Mouse (Mus musculus) hindbrain, embryonic 14.5 days (tissue): Measurements from ENCODE around the gene Aldh1a1. TPM values are rescaled to one million over a fixed set of nuclear protein-coding genes. Genes with fewer than 3 reads are reported as not detected.

ENCODE experiments used
- ATAC-seq: fragments of 200-750 bp; cut with Nextera tagmentation; 2 replicates; pipeline ENCODE4 v1.8.0; 2017; ENCODE audit warnings: moderate number of reproducible peaks, mild to moderate bottlenecking, moderate TSS enrichment, moderate library complexity; ENCODE audit not compliant: low FRiP score
- DNase-seq: peaks from one replicate; pipeline ENCODE4 v3.0.0-alpha.2; 2015; ENCODE audit warnings: low spot score
- H3K27ac ChIP-seq: fragments of 300-500 bp; sonication (generic); 2 replicates; pipeline ENCODE4 v1.5.1; 2014; ENCODE audit warnings: mild to moderate bottlenecking, moderate library complexity
- H3K27me3 ChIP-seq: fragments of 300-500 bp; sonication (generic); 2 replicates; pipeline ENCODE4 v1.6.1; 2014; ENCODE audit warnings: mild to moderate bottlenecking, low read length, mixed read lengths; ENCODE audit not compliant: control insufficient read depth, insufficient read depth
- H3K36me3 ChIP-seq: fragments of 300-500 bp; sonication (generic); replicated peaks from 2 replicates; pipeline ENCODE4 v1.6.1; 2014; ENCODE audit not compliant: control insufficient read depth, insufficient read depth
- H3K4me1 ChIP-seq: fragments of 300-500 bp; sonication (generic); replicated peaks from 2 replicates; pipeline ENCODE4 v1.6.1; 2014; ENCODE audit warnings: antibody characterized with exemption, low read length, mixed read lengths; ENCODE audit not compliant: control insufficient read depth, insufficient read depth
- H3K4me2 ChIP-seq: fragments of 300-500 bp; sonication (generic); replicated peaks from 2 replicates; pipeline ENCODE4 v1.6.1; 2014; ENCODE audit warnings: mild to moderate bottlenecking, moderate library complexity
- H3K4me3 ChIP-seq: fragments of 300-500 bp; sonication (generic); replicated peaks from 2 replicates; pipeline ENCODE4 v1.5.1; 2014; ENCODE audit warnings: mild to moderate bottlenecking, low read length
- H3K9ac ChIP-seq: fragments of 300-500 bp; sonication (generic); 2 replicates; pipeline ENCODE4 v1.6.1; 2014
- H3K9me3 ChIP-seq: fragments of 300-500 bp; sonication (generic); 2 replicates; pipeline ENCODE4 v1.6.1; 2016; ENCODE audit warnings: low read length; ENCODE audit not compliant: control insufficient read depth
- WGBS: fragments of 180-500 bp; shearing (Covaris S2); extraction: QIAGEN DNeasy Blood & Tissue Kit; methylation state at CpG from one replicate; pipeline ENCODE4 v1.1.7; 2014; 5-methylcytosine and 5-hydroxymethylcytosine counted together
- polyA plus RNA-seq: library from polyadenylated mRNA; unstranded; fragments of >200 nt; fragmentation: Nextera tagmentation; extraction: Ambion mirVana; gene quantifications from 2 replicates; pipeline ENCODE4 v1.2.1, GENCODE M21; 2014

The Aldh1a1 gene
- polyA plus RNA-seq, 1 experiment from 2014 or later: 2.6 TPM

DNA sequence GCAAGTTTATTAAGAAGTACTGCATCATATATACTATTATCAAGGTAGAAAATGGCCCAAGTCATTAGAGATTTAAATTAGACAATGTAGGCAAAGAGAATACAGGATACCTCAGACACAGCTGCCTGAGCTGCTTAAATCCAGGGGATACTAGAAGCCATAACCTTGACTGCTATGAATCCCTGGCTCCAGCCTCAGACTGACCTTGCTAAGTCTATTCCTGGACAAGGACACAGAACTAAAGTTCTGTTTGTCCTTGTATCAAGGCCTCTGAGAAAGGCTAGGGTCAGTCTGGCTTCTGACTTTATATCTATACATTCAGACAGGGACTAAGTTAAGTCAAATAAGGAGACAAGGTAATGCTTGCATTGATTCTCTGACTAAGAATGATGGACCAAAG lies 69.9 kb downstream of the Aldh1a1 start:
- no peak for ATAC-seq
- Histone ChIP-seq H3K36me3 (no peaks in the 10 kb centered on the region), H3K9ac (no peak overlapping the region), H3K27ac (no peak overlapping the region), H3K9me3 (no peaks in the 10 kb centered on the region), H3K4me2 (no peak overlapping the region), H3K27me3 (no peaks in the 10 kb centered on the region), H3K4me3 (no peak overlapping the region), H3K4me1 (no peaks in the 10 kb centered on the region)
- no peak for DNase-seq

DNA sequence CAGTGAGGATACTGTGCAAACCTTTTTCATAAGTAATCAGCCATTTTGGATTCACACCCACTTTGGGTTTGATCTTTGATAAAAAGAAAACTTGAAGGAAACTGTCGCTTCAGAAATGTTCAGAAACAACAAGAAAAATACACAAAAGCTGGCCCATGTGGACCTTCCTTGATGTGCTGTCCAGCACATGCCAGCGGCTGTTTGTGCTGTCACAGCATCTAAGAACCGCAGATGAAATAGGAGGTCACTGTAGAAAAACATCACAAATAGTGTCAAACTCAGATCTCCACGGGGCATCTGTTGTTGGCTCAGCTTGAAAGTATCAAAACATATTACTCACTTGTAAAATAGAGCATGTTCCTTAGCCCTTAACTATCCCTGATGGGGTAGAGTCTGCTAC lies 73.8 kb downstream of the Aldh1a1 start:
- DNase-seq (no peak), ATAC-seq (no peak)
- H3K27ac ChIP-seq: no peak overlapping the region
- WGBS: 85% methylated on average over 4 of the region's 4 CpGs
- H3K27me3 ChIP-seq: no peaks in the 10 kb centered on the region
- no peaks in the 10 kb centered on the region for H3K4me1 ChIP-seq
- H3K4me2 ChIP-seq: no peak overlapping the region
- H3K9me3 ChIP-seq: no peaks in the 10 kb centered on the region
- H3K4me3 ChIP-seq: no peak overlapping the region
- no peak overlapping the region for H3K9ac ChIP-seq
- H3K36me3 ChIP-seq: no peaks in the 10 kb centered on the region

DNA sequence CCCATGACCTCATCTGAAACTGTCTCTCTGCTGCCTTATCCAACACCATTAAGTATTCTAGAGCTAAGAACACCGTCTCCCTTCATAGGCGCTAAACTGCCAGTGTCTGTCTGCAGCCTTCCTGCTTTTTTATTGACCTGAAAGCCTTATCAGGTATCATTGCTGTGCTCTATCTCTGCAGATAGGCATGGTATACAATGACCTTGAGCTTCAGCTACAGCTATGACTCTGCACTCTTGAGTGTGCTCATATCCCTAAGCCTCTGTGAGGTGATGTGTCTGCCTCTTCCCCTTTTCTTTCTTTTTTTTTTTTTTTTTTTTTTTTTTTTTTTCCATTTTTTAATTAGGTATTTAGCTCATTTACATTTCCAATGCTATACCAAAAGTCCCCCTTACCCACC lies 74.5 kb downstream of the Aldh1a1 start:
- Histone ChIP-seq H3K9ac (no peak overlapping the region), H3K4me3 (no peak overlapping the region), H3K4me1 (no peaks in the 10 kb centered on the region), H3K27me3 (no peaks in the 10 kb centered on the region), H3K9me3 (no peaks in the 10 kb centered on the region), H3K4me2 (no peak overlapping the region), H3K27ac (no peak overlapping the region), H3K36me3 (no peaks in the 10 kb centered on the region)
- WGBS: 97% methylated on average over 2 of the region's 2 CpGs
- DNase-seq (no peak), ATAC-seq (no peak)

DNA sequence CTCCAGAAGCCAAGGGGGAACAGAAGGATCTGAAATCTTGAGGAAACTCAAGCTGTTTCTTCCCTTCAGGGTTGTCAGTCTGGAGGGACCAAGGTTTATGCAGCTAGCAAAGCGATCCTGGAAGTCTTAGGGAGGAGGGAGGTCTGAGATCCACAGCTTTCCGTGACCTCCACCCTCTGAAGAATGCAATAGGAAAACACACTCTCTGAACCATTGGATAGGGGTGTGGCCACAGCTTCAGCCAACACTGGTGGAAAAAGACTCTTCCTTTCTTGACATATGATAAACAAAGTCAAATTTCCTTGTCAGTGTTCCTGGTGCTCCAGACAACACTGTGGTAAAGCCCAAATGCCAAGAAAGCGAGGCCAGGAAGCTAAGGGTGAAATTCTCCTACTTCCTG lies 84.5 kb downstream of the Aldh1a1 start:
- H3K27me3 ChIP-seq: no peaks in the 10 kb centered on the region
- no peak for DNase-seq
- no peaks in the 10 kb centered on the region for H3K9me3 ChIP-seq
- H3K4me3 ChIP-seq: no peak overlapping the region
- WGBS: 85% methylated on average over 3 of the region's 3 CpGs
- H3K27ac ChIP-seq: no peak overlapping the region
- H3K4me1 ChIP-seq: no peaks in the 10 kb centered on the region
- no peaks in the 10 kb centered on the region for H3K36me3 ChIP-seq
- no peak overlapping the region for H3K4me2 ChIP-seq
- no peak overlapping the region for H3K9ac ChIP-seq
- ATAC-seq: no peak

DNA sequence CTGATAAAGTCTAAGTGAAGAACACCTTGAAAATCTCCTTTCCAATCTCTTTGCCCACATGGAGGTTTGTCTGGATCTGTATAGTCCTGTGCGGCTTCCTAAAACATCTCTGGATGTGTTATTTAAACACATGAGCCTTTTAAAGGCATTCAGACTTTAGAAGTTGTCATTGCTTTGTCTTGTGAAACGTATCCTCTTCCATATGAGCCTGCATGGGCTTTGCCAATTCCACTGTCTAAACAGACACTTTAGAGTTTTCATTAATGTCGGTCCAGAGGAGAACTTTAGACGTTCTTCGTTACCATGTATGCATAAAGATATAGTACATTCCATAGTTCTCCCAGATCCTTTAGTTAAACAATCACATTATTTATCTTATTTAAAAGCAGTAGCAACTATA lies 84.9 kb downstream of the Aldh1a1 start:
- H3K9ac ChIP-seq: no peak overlapping the region
- no peak for DNase-seq
- 88% methylated on average over 5 of the region's 5 CpGs for WGBS
- H3K4me2 ChIP-seq: no peak overlapping the region
- H3K4me3 ChIP-seq: no peak overlapping the region
- H3K9me3 ChIP-seq: no peaks in the 10 kb centered on the region
- ATAC-seq: no peak
- H3K4me1 ChIP-seq: no peaks in the 10 kb centered on the region
- no peaks in the 10 kb centered on the region for H3K36me3 ChIP-seq
- no peaks in the 10 kb centered on the region for H3K27me3 ChIP-seq
- no peak overlapping the region for H3K27ac ChIP-seq

DNA sequence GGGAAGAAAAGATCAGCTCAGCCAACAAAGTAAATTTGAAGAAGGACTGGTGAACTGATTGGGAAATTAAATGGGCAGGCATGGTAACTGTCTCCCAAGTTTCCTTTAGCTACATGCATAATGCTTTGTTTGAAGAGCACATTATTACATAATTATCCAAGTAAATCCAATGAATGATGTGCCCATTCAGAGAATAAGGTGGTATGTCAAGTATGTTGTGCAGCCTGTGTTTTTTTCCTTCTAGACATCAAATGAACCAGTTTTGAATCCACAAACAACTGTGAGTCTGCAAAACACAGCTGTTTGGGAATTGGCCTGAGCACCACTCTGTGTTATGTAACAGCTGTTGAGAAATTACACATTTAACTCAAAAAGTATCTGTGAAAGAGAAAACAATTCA lies 107.4 kb downstream of the Aldh1a1 start:
- Histone ChIP-seq H3K4me1 (no peaks in the 10 kb centered on the region), H3K36me3 (no peaks in the 10 kb centered on the region)

DNA sequence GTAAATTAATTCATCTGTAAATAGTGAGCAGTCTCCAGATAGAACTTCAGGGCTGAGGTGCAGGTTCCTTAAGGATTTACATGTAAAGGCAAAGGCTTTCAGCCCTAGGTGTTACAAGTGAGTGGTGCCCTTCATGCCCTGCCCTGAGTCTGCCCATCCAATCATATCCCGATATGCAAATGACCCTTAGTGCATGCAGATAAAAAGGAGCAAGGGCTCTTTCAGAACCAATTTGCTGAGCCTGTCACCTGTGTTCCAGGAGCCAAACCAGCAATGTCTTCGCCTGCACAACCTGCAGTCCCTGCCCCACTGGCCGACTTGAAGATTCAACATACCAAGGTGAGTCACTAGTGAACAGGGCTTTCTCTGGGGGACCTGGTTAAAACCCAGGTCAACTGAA lies 109.2 kb downstream of the Aldh1a1 start:
- no peak overlapping the region for H3K9ac ChIP-seq
- ATAC-seq: no peak

More for the DNA sequence above, 107.4 kb downstream of the Aldh1a1 start:
- ATAC-seq (no peak), DNase-seq (no peak)
- Histone ChIP-seq H3K9me3 (no peaks in the 10 kb centered on the region), H3K27ac (no peak overlapping the region), H3K4me2 (no peak overlapping the region), H3K27me3 (no peaks in the 10 kb centered on the region), H3K4me3 (no peak overlapping the region), H3K9ac (no peak overlapping the region)

DNA sequence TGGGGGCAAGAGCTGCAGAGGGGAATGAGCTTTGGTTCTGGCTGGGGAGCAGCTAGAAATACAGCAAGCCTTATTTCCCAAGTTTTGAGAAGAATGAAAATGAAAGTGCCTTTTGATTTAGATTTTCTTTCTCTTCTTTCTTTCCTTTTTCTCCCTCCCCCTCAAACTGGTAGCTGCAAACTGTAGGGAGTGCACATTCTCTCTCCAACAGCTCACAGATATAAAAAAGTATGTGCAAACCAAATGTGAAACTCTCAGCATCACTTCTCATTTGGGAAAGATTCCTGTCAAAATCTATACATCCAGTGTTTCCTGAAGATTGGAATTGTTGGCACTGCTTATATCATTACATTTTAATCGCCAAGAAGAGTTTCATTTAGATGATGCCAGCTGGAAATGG lies 110.7 kb downstream of the Aldh1a1 start:
- H3K4me3 ChIP-seq: no peak overlapping the region
- H3K4me2 ChIP-seq: no peak overlapping the region
- no peaks in the 10 kb centered on the region for H3K9me3 ChIP-seq
- 90% methylated on average over 1 of the region's 1 CpGs for WGBS
- H3K9ac ChIP-seq: no peak overlapping the region
- ATAC-seq: no peak
- H3K4me1 ChIP-seq: no peaks in the 10 kb centered on the region
- H3K36me3 ChIP-seq: no peaks in the 10 kb centered on the region
- no peak overlapping the region for H3K27ac ChIP-seq
- DNase-seq: no peak
- no peaks in the 10 kb centered on the region for H3K27me3 ChIP-seq

More for the DNA sequence above, 109.2 kb downstream of the Aldh1a1 start:
- DNase-seq: no peak
- no peak overlapping the region for H3K4me3 ChIP-seq
- WGBS: 70% methylated on average over 3 of the region's 3 CpGs
- H3K36me3 ChIP-seq: no peaks in the 10 kb centered on the region
- H3K27me3 ChIP-seq: no peaks in the 10 kb centered on the region
- no peaks in the 10 kb centered on the region for H3K4me1 ChIP-seq
- no peak overlapping the region for H3K4me2 ChIP-seq
- no peaks in the 10 kb centered on the region for H3K9me3 ChIP-seq
- no peak overlapping the region for H3K27ac ChIP-seq

DNA sequence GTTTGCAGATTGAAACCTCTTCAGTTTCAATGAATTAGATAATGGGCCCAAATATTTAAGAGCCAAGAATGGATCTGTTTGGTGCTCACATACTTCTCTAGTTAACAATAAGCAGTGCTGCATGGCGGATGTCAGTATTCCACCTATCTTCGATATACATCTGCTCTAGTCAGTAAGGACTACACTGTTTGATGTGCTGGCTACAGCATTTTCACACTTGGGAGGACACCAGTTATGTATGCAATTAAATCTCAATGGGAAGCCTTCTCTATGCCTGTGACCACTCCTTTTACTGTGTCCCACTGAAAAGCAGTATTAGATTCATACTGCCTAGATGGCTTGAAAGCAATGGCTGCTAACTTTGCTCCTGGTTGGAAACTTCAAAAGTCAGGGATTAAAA lies 111.4 kb downstream of the Aldh1a1 start:
- no peak for ATAC-seq
- 80% methylated on average over 2 of the region's 2 CpGs for WGBS
- no peak overlapping the region for H3K27ac ChIP-seq

DNA sequence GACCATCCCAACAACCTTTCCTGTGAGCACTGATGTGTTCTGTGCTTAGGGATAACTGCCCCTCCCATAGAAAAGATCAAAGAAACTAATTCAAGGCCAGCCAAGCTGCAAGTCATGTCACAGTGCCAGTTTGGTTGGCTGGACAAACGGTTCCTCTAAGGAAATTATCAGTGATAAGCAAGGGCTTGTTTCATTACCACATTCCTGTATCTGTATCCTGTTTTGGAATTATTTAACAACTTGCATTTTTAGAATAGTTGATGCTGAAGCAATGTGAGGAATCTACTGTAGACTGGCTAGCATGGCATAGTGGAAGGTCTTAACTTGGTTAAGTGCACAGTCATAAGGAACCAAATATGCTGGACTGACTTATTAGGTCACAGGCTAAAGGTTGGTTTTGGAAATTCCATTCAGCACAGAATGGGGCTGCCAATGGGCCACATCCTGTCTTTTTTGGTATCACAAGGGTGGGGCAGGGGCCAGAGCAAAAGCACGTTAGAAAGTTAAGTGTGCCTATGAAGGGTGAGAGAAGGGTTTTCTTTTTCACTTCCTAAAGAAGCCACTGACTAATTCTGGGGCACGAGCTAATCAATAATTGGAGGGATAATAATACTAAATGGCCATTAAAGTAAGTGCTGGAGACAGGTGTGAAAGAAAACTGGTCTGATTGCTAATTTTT lies 121.9 kb downstream of the Aldh1a1 start:
- WGBS: 86% methylated on average over 3 of the region's 3 CpGs
- DNase-seq (no peak), ATAC-seq (no peak)
- no peaks in the 10 kb centered on the region for H3K36me3 ChIP-seq
- H3K27me3 ChIP-seq: no peaks in the 10 kb centered on the region
- H3K9me3 ChIP-seq: no peaks in the 10 kb centered on the region
- H3K4me2 ChIP-seq: no peak overlapping the region
- no peak overlapping the region for H3K4me3 ChIP-seq
- no peaks in the 10 kb centered on the region for H3K4me1 ChIP-seq
- H3K9ac ChIP-seq: no peak overlapping the region
- no peak overlapping the region for H3K27ac ChIP-seq

More for the DNA sequence above, 111.4 kb downstream of the Aldh1a1 start:
- Histone ChIP-seq H3K27me3 (no peaks in the 10 kb centered on the region), H3K9me3 (no peaks in the 10 kb centered on the region), H3K36me3 (no peaks in the 10 kb centered on the region), H3K4me1 (no peaks in the 10 kb centered on the region), H3K4me2 (no peak overlapping the region), H3K4me3 (no peak overlapping the region), H3K9ac (no peak overlapping the region)
- no peak for DNase-seq
